Mouse (Mus musculus) intestine, postnatal 0 days (tissue): ENCODE results near the gene C1qtnf6. TPM values are rescaled to one million over a fixed set of nuclear protein-coding genes. Genes with fewer than 3 reads are reported as not detected.

Source experiments
- ATAC-seq: fragments of 200-750 bp; cut with Nextera tagmentation; 2 replicates; pipeline ENCODE4 v1.8.0; 2017; ENCODE audit warnings: mild to moderate bottlenecking, moderate TSS enrichment, moderate library complexity
- H3K27ac ChIP-seq: fragments of 300-500 bp; sonication (generic); 2 replicates; pipeline ENCODE4 v1.5.1; 2014; ENCODE audit warnings: mild to moderate bottlenecking, low read depth, low read length, moderate library complexity
- H3K27me3 ChIP-seq: fragments of 300-500 bp; sonication (generic); replicated peaks from 2 replicates; pipeline ENCODE4 v1.6.1; 2014; ENCODE audit warnings: low read length, mixed read lengths; ENCODE audit not compliant: control insufficient read depth, insufficient read depth
- H3K36me3 ChIP-seq: fragments of 300-500 bp; sonication (generic); 2 replicates; pipeline ENCODE4 v1.6.1; 2014; ENCODE audit warnings: mild to moderate bottlenecking, moderate library complexity; ENCODE audit not compliant: control insufficient read depth, insufficient read depth
- H3K4me1 ChIP-seq: fragments of 300-500 bp; sonication (generic); replicated peaks from 2 replicates; pipeline ENCODE4 v1.6.1; 2014; ENCODE audit warnings: antibody characterized with exemption, low read length, mixed read lengths; ENCODE audit not compliant: control insufficient read depth, insufficient read depth
- H3K4me2 ChIP-seq: fragments of 300-500 bp; sonication (generic); replicated peaks from 2 replicates; pipeline ENCODE4 v1.6.1; 2014; ENCODE audit warnings: low read depth, mild to moderate bottlenecking, moderate library complexity
- H3K4me3 ChIP-seq: fragments of 300-500 bp; sonication (generic); 2 replicates; pipeline ENCODE4 v1.5.1; 2014; ENCODE audit warnings: low read depth, low read length
- H3K9ac ChIP-seq: fragments of 300-500 bp; sonication (generic); 2 replicates; pipeline ENCODE4 v1.6.1; 2014; ENCODE audit warnings: mild to moderate bottlenecking, low read depth, low read length
- H3K9me3 ChIP-seq: fragments of 300-500 bp; sonication (generic); 2 replicates; pipeline ENCODE4 v1.6.1; 2016; ENCODE audit warnings: mixed run types; ENCODE audit not compliant: control insufficient read depth
- CTCF ChIP-seq: sonication (generic); IDR thresholded peaks from 2 replicates; pipeline ENCODE4 v1.5.1; 2016; ENCODE audit warnings: low read depth, mild to moderate bottlenecking, control low read depth, antibody characterized with exemption, moderate library complexity
- WGBS: fragments of 180-500 bp; shearing (Covaris S2); extraction: QIAGEN DNeasy Blood & Tissue Kit; methylation state at CpG from one replicate; pipeline ENCODE4 v1.1.7; 2014; 5-methylcytosine and 5-hydroxymethylcytosine counted together
- polyA plus RNA-seq: library from polyadenylated mRNA; unstranded; fragments of >200 nt; fragmentation: Nextera tagmentation; extraction: Ambion mirVana; gene quantifications from 2 replicates; pipeline ENCODE4 v1.2.1, GENCODE M21; 2015

The C1qtnf6 gene
- polyA plus RNA-seq, 1 experiment from 2014 or later: 16.0 TPM

GRCm38 (mm10) chr15:78510736-78511135, 20.5 kb downstream of the C1qtnf6 start:
- no peak for ATAC-seq
- Histone ChIP-seq H3K9ac (no peak overlapping the region), H3K4me3 (no peak overlapping the region), H3K27ac (no peak overlapping the region), H3K4me1 (no peaks in the 10 kb centered on the region), H3K27me3 (no peaks in the 10 kb centered on the region), H3K36me3 (no peaks in the 10 kb centered on the region), H3K9me3 (no peaks in the 10 kb centered on the region), H3K4me2 (no peak overlapping the region)
- TF ChIP-seq CTCF: no peak
- 84% methylated on average over 6 of the region's 6 CpGs for WGBS

- Histone ChIP-seq H3K9ac (no peak overlapping the region), H3K4me2 (no peak overlapping the region), H3K9me3 (no peaks in the 10 kb centered on the region), H3K36me3 (no peaks in the 10 kb centered on the region), H3K4me1 (no peaks in the 10 kb centered on the region), H3K27ac (no peak overlapping the region), H3K27me3 (no peaks in the 10 kb centered on the region), H3K4me3 (no peak overlapping the region)
- no peak for ATAC-seq
- TF ChIP-seq CTCF: no peak
- WGBS: 70% methylated on average over 8 of the region's 8 CpGs
These were observed 21.1 kb downstream of the C1qtnf6 start for GRCm38 (mm10) chr15:78510121-78510576.

- no peak for TF ChIP-seq CTCF
- H3K9ac ChIP-seq: no peak overlapping the region
- no peak overlapping the region for H3K4me3 ChIP-seq
- H3K9me3 ChIP-seq: no peaks in the 10 kb centered on the region; the same call in 1 of the 2 replicates
- H3K36me3 ChIP-seq: no peaks in the 10 kb centered on the region
- H3K4me1 ChIP-seq: no peaks in the 10 kb centered on the region
- ATAC-seq: no peak
- WGBS: 59% methylated on average over 12 of the region's 12 CpGs
- H3K4me2 ChIP-seq: no peak overlapping the region
- H3K27ac ChIP-seq: no peak overlapping the region
- H3K27me3 ChIP-seq: no peaks in the 10 kb centered on the region
These were observed 21.8 kb downstream of the C1qtnf6 start for GRCm38 (mm10) chr15:78509297-78509899.

- no peaks in the 10 kb centered on the region for H3K4me1 ChIP-seq
- TF ChIP-seq CTCF: no peak
- no peak overlapping the region for H3K9ac ChIP-seq
- no peak overlapping the region for H3K4me2 ChIP-seq
- no peak overlapping the region for H3K4me3 ChIP-seq
- no peaks in the 10 kb centered on the region for H3K36me3 ChIP-seq
- no peaks in the 10 kb centered on the region; the same call in 1 of the 2 replicates for H3K9me3 ChIP-seq
- no peak overlapping the region for H3K27ac ChIP-seq
- WGBS: 74% methylated on average over 7 of the region's 7 CpGs
- no peaks in the 10 kb centered on the region for H3K27me3 ChIP-seq
- no peak for ATAC-seq
These were observed 22.8 kb downstream of the C1qtnf6 start for GRCm38 (mm10) chr15:78508443-78508842.

- no peaks in the 10 kb centered on the region for H3K27me3 ChIP-seq
- H3K4me1 ChIP-seq: no peaks in the 10 kb centered on the region
- no peak overlapping the region for H3K4me2 ChIP-seq
- no peaks in the 10 kb centered on the region; the same call in 1 of the 2 replicates for H3K9me3 ChIP-seq
- no peak overlapping the region for H3K4me3 ChIP-seq
- no peaks in the 10 kb centered on the region for H3K36me3 ChIP-seq
- no peak for ATAC-seq
- no peak overlapping the region for H3K27ac ChIP-seq
- H3K9ac ChIP-seq: no peak overlapping the region
- no peak for TF ChIP-seq CTCF
- WGBS: 78% methylated on average over 3 of the region's 3 CpGs
These were observed 25.7 kb downstream of the C1qtnf6 start for GRCm38 (mm10) chr15:78505541-78505940.

- 89% methylated on average over 5 of the region's 5 CpGs for WGBS
- no peak overlapping the region for H3K4me3 ChIP-seq
- H3K9ac ChIP-seq: no peak overlapping the region
- H3K27me3 ChIP-seq: no peaks in the 10 kb centered on the region
- no peaks in the 10 kb centered on the region for H3K4me1 ChIP-seq
- H3K27ac ChIP-seq: no peak overlapping the region
- H3K9me3 ChIP-seq: no peaks in the 10 kb centered on the region; the same call in 1 of the 2 replicates
- H3K4me2 ChIP-seq: no peak overlapping the region
- no peak for TF ChIP-seq CTCF
- ATAC-seq: no peak
- no peaks in the 10 kb centered on the region for H3K36me3 ChIP-seq
These were observed 26.4 kb downstream of the C1qtnf6 start for GRCm38 (mm10) chr15:78504816-78505215.
